Mouse (Mus musculus): ENCODE results near the gene Lmx1a. TPM values are rescaled to one million over a fixed set of nuclear protein-coding genes. Genes with fewer than 3 reads are reported as not detected.

Lmx1a gene
- total and polyA plus RNA-seq, 3 experiments: 0.02 TPM; not detected in 2

GRCm38 (mm10) chr1:167691911-167692682 is 3.1 kb downstream of the Lmx1a start:
- TF ChIP-seq POLR2A (IDR thresholded peaks at IDR 0.05; ENCODE audit: insufficient read depth, low read depth, low read length) (no peak), CTCF (IDR thresholded peaks at IDR 0.05) (no peak), EP300 (IDR thresholded peaks at IDR 0.05; ENCODE audit: insufficient read depth, low read depth, low read length) (no peak)
- intact Hi-C loops (cut with DNase I): no loop called here

GRCm38 (mm10) chr1:167692683-167693045 is 3.6 kb downstream of the Lmx1a start:
- no peak overlapping the region for H3K4me3 ChIP-seq
- WGBS: 8% methylated on average over 7 of the region's 7 CpGs
- H3K36me3 ChIP-seq (ENCODE audit: control insufficient read depth, insufficient read depth, low read length): no peaks in the 10 kb centered on the region
- TF ChIP-seq POLR2A (IDR thresholded peaks at IDR 0.05; ENCODE audit: insufficient read depth, low read depth, low read length): no peak
- no peak for TF ChIP-seq EP300 (IDR thresholded peaks at IDR 0.05; ENCODE audit: insufficient read depth, low read depth, low read length)
- no peak for TF ChIP-seq CTCF (IDR thresholded peaks at IDR 0.05)
- H3K9ac ChIP-seq (ENCODE audit: low read depth, low read length): no peak overlapping the region
- H3K27me3 ChIP-seq (ENCODE audit: control insufficient read depth, insufficient read depth, low read length): peaks cover 39% of the 10 kb centered on the region
- no peak for DNase-seq
- no peaks in the 10 kb centered on the region for H3K79me2 ChIP-seq (replicated peaks; ENCODE audit: control insufficient read depth, insufficient read depth, low read length)
- H3K4me1 ChIP-seq (ENCODE audit: control insufficient read depth, insufficient read depth, low read length): no peaks in the 10 kb centered on the region
- intact Hi-C loops (cut with DNase I): no loop called here
- no peak overlapping the region for H3K27ac ChIP-seq

More at GRCm38 (mm10) chr1:167691911-167692682, 3.1 kb downstream of the Lmx1a start:
- peaks cover 39% of the 10 kb centered on the region for H3K27me3 ChIP-seq (ENCODE audit: control insufficient read depth, insufficient read depth, low read length)
- no peak overlapping the region for H3K9ac ChIP-seq (ENCODE audit: low read depth, low read length)
- WGBS: 2% methylated on average over 44 of the region's 44 CpGs
- no peaks in the 10 kb centered on the region for H3K4me1 ChIP-seq (ENCODE audit: control insufficient read depth, insufficient read depth, low read length)
- no peaks in the 10 kb centered on the region for H3K36me3 ChIP-seq (ENCODE audit: control insufficient read depth, insufficient read depth, low read length)
- H3K27ac ChIP-seq: no peak overlapping the region
- peak in 1 of 2 experiments; percentile 34 for DNase-seq
- H3K79me2 ChIP-seq (replicated peaks; ENCODE audit: control insufficient read depth, insufficient read depth, low read length): no peaks in the 10 kb centered on the region
- H3K4me3 ChIP-seq: no peak overlapping the region

- TF ChIP-seq POLR2A (IDR thresholded peaks at IDR 0.05; ENCODE audit: insufficient read depth, low read depth, low read length) (no peak), CTCF (IDR thresholded peaks at IDR 0.05) (no peak), EP300 (IDR thresholded peaks at IDR 0.05; ENCODE audit: insufficient read depth, low read depth, low read length) (no peak)
- no peaks in the 10 kb centered on the region for H3K79me2 ChIP-seq (replicated peaks; ENCODE audit: control insufficient read depth, insufficient read depth, low read length)
- H3K27ac ChIP-seq: no peak overlapping the region
- H3K9ac ChIP-seq (ENCODE audit: low read depth, low read length): no peak overlapping the region
- H3K4me1 ChIP-seq (ENCODE audit: control insufficient read depth, insufficient read depth, low read length): no peaks in the 10 kb centered on the region
- no peaks in the 10 kb centered on the region for H3K36me3 ChIP-seq (ENCODE audit: control insufficient read depth, insufficient read depth, low read length)
- intact Hi-C loops (cut with DNase I): no loop called here
- no peak for DNase-seq
- no peak overlapping the region for H3K4me3 ChIP-seq
- peaks cover 34% of the 10 kb centered on the region for H3K27me3 ChIP-seq (ENCODE audit: control insufficient read depth, insufficient read depth, low read length)
- WGBS: 8% methylated on average over 9 of the region's 9 CpGs
These were observed 4.6 kb downstream of the Lmx1a start for GRCm38 (mm10) chr1:167693499-167694240.

GRCm38 (mm10) chr1:167694731-167695130 is 5.7 kb downstream of the Lmx1a start:
- WGBS: 21% methylated on average over 3 of the region's 3 CpGs
- Histone ChIP-seq H3K79me2 (replicated peaks; ENCODE audit: control insufficient read depth, insufficient read depth, low read length) (no peaks in the 10 kb centered on the region), H3K4me3 (no peak overlapping the region), H3K27ac (no peak overlapping the region), H3K9ac (ENCODE audit: low read depth, low read length) (no peak overlapping the region), H3K27me3 (ENCODE audit: control insufficient read depth, insufficient read depth, low read length) (peaks cover 25% of the 10 kb centered on the region), H3K4me1 (ENCODE audit: control insufficient read depth, insufficient read depth, low read length) (no peaks in the 10 kb centered on the region), H3K36me3 (ENCODE audit: control insufficient read depth, insufficient read depth, low read length) (no peaks in the 10 kb centered on the region)
- intact Hi-C loops (cut with DNase I): no loop called here
- no peak for DNase-seq
- TF ChIP-seq EP300 (IDR thresholded peaks at IDR 0.05; ENCODE audit: insufficient read depth, low read depth, low read length): no peak
- TF ChIP-seq POLR2A (IDR thresholded peaks at IDR 0.05; ENCODE audit: insufficient read depth, low read depth, low read length): no peak
- no peak for TF ChIP-seq CTCF (IDR thresholded peaks at IDR 0.05)

- Histone ChIP-seq H3K36me3 (ENCODE audit: control insufficient read depth, insufficient read depth, low read length) (no peaks in the 10 kb centered on the region), H3K4me1 (ENCODE audit: control insufficient read depth, insufficient read depth, low read length) (no peaks in the 10 kb centered on the region), H3K4me3 (no peak overlapping the region), H3K27ac (no peak overlapping the region), H3K79me2 (replicated peaks; ENCODE audit: control insufficient read depth, insufficient read depth, low read length) (no peaks in the 10 kb centered on the region), H3K27me3 (ENCODE audit: control insufficient read depth, insufficient read depth, low read length) (peaks cover 16% of the 10 kb centered on the region), H3K9ac (ENCODE audit: low read depth, low read length) (no peak overlapping the region)
- no peak for TF ChIP-seq POLR2A (IDR thresholded peaks at IDR 0.05; ENCODE audit: insufficient read depth, low read depth, low read length)
- no peak for TF ChIP-seq EP300 (IDR thresholded peaks at IDR 0.05; ENCODE audit: insufficient read depth, low read depth, low read length)
- TF ChIP-seq CTCF (IDR thresholded peaks at IDR 0.05): no peak
- intact Hi-C loops (cut with DNase I): no loop called here
- DNase-seq: no peak
- 41% methylated on average over 11 of the region's 11 CpGs for WGBS
These were observed 6.9 kb downstream of the Lmx1a start for GRCm38 (mm10) chr1:167695910-167696459.
